Mouse (Mus musculus) MN1 (cell line): ENCODE measurements around the gene Shroom3.

ENCODE experiments used
- DNase-seq: peaks from one replicate; pipeline ENCODE4 v3.0.0-alpha.2; 2016; ENCODE audit warnings: low spot score

Gene Shroom3

GRCm38 (mm10) chr5:92850925-92851324, 167.7 kb downstream of the Shroom3 start:
- no peak for DNase-seq

- no peak for DNase-seq
Observed at GRCm38 (mm10) chr5:92854983-92855382, 171.7 kb downstream of the Shroom3 start.

- DNase-seq, result peak; percentile 9
Observed at GRCm38 (mm10) chr5:92856346-92856745, 173.1 kb downstream of the Shroom3 start.

- DNase-seq, result no peak
Observed at GRCm38 (mm10) chr5:92857177-92857576, 173.9 kb downstream of the Shroom3 start.

- DNase-seq, result no peak
Observed at GRCm38 (mm10) chr5:92858104-92858503, 174.9 kb downstream of the Shroom3 start.

- DNase-seq, result no peak
Observed at GRCm38 (mm10) chr5:92858576-92858975, 175.3 kb downstream of the Shroom3 start.

- no peak for DNase-seq
Observed at GRCm38 (mm10) chr5:92861416-92862112, 178.3 kb downstream of the Shroom3 start.

GRCm38 (mm10) chr5:92865090-92865489, 181.9 kb downstream of the Shroom3 start:
- no peak for DNase-seq

GRCm38 (mm10) chr5:92866546-92866945, 183.3 kb downstream of the Shroom3 start:
- DNase-seq, result no peak

GRCm38 (mm10) chr5:92867253-92867652, 184.0 kb downstream of the Shroom3 start:
- DNase-seq, result no peak

- DNase-seq, result no peak
Observed at GRCm38 (mm10) chr5:92868231-92868630, 185.0 kb downstream of the Shroom3 start.

- DNase-seq, result no peak
Observed at GRCm38 (mm10) chr5:92871048-92871447, 187.8 kb downstream of the Shroom3 start.

- no peak for DNase-seq
Observed at GRCm38 (mm10) chr5:92872182-92872581, 188.9 kb downstream of the Shroom3 start.

GRCm38 (mm10) chr5:92872991-92873390, 189.8 kb downstream of the Shroom3 start:
- no peak for DNase-seq

GRCm38 (mm10) chr5:92873518-92873917, 190.3 kb downstream of the Shroom3 start:
- no peak for DNase-seq

GRCm38 (mm10) chr5:92875836-92876235, 192.6 kb downstream of the Shroom3 start:
- no peak for DNase-seq

GRCm38 (mm10) chr5:92877104-92877503, 193.9 kb downstream of the Shroom3 start:
- no peak for DNase-seq

GRCm38 (mm10) chr5:92880393-92880792, 197.2 kb downstream of the Shroom3 start:
- no peak for DNase-seq

- DNase-seq, result no peak
Observed at GRCm38 (mm10) chr5:92880893-92881292, 197.7 kb downstream of the Shroom3 start.

- DNase-seq, result peak; percentile 74
Observed at GRCm38 (mm10) chr5:92886141-92886540, 202.9 kb downstream of the Shroom3 start.

GRCm38 (mm10) chr5:92887501-92887900, 204.3 kb downstream of the Shroom3 start:
- no peak for DNase-seq

- no peak for DNase-seq
Observed at GRCm38 (mm10) chr5:92888628-92889241, 205.5 kb downstream of the Shroom3 start.

GRCm38 (mm10) chr5:92890902-92891301, 207.7 kb downstream of the Shroom3 start:
- DNase-seq, result no peak

GRCm38 (mm10) chr5:92893284-92893683, 210.0 kb downstream of the Shroom3 start:
- DNase-seq, result no peak
